Mouse (Mus musculus) adrenal gland, postnatal 25 days (tissue): ENCODE results near the gene Clec2e. TPM values are rescaled to one million over a fixed set of nuclear protein-coding genes. Genes with fewer than 3 reads are reported as not detected.
A peak's percentile ranks its signal among the peaks of the same experiment; 100 is the strongest.
"Not testable (repeated sequence)": the region's sequence is repeated elsewhere in the genome, so short reads cannot be mapped to it uniquely, and the experiment has no call there.

Experiments
- DNase-seq: peaks from one replicate; pipeline ENCODE4 v3.0.0; 2021; ENCODE audit warnings: mixed read lengths
- long read RNA-seq: library from polyadenylated mRNA; stranded (forward); transcript quantifications from one replicate; pipeline ENCODE4 v2.0.0, GENCODE M21; 2021
- total RNA-seq: library from RNA; stranded (reverse); gene quantifications from 2 replicates; pipeline ENCODE4 v1.2.3, GENCODE M21; 2021

Clec2e gene
- not detected in 2 replicates for total RNA-seq
- long read RNA-seq = 0 reads

DNA sequence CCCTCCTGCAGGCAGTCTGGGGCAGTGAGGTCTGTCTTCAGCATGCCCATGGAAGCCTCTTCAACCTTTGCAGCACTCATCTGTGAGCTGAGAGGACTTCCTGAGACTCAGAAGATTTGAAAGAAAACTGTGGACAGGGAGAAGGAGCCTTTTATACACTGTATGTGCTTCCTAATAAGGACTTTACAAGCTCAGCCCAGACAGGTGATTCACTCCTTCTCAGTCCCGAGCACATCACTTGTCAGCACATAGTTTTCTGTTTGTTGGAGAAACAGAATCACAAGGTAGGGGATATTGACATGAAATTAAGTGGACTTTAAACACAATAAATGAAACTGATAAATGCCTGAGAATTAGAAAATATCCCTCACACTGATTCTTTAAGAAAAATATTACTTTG is at the start of gene Clec2e:
Clec2e (minus strand) TSS at position 120 of the 400 bp plus-strand sequence.
- DNase-seq = not testable (repeated sequence)

- DNase-seq = no peak
Measured at GRCm38 (mm10) chr6:129146812-129147211, 46.1 kb upstream of the Clec2e start.

GRCm38 (mm10) chr6:129132604-129133341 is 32.1 kb upstream of the Clec2e start:
- DNase-seq = no peak

DNA sequence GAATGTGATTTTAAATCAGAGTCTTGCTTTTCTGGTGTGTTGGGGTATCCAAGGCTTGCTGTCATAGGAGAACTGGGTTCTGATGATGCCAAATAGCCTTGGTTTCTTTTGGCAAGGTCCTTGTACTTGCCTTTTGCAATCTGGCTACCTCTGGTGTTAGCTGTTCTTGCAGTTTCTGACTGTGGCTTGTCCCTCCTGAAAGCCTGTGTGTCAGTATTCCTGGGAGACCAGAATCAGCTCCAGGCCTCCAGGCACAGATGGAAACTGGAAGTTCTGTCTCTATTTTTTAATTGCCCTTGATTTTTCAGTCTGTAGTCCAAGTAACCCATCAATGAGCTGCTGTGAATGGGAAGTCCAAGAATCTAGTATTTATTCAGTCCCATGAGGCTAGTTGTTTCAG is 26.1 kb upstream of the Clec2e start:
- no peak for DNase-seq

- DNase-seq = not testable (repeated sequence)
Measured at GRCm38 (mm10) chr6:129124531-129124930, 23.8 kb upstream of the Clec2e start.

GRCm38 (mm10) chr6:129116223-129116622 is 15.5 kb upstream of the Clec2e start:
- DNase-seq = no peak

- DNase-seq = not testable (repeated sequence)
Measured at GRCm38 (mm10) chr6:129114237-129114636, 13.5 kb upstream of the Clec2e start.

- DNase-seq = no peak
Measured at GRCm38 (mm10) chr6:129113769-129114168, 13.1 kb upstream of the Clec2e start.

GRCm38 (mm10) chr6:129113030-129113673 is 12.4 kb upstream of the Clec2e start:
- no peak for DNase-seq

GRCm38 (mm10) chr6:129112526-129112925 is 11.8 kb upstream of the Clec2e start:
- DNase-seq = no peak

DNA sequence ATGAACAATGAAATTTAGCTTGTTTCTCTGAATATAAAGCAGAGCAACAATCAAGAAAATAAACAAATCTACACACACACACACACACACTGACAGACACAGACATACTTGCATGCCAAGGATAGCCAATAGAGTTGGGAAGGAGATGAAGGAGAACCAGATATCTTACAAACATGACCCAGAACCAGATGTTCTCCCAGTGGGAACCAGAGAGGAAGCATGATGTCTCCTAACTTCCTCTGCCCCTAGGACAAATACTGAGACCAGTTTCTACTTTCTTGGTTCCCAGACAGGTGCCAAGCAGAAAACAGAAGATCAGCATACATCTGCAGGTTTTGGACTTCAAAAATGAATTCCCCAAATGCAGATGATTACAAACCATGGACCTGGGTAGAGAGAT is 7.2 kb upstream of the Clec2e start:
- no peak for DNase-seq

- no peak for DNase-seq
Measured at GRCm38 (mm10) chr6:129102858-129103555, 2.3 kb upstream of the Clec2e start.

DNA sequence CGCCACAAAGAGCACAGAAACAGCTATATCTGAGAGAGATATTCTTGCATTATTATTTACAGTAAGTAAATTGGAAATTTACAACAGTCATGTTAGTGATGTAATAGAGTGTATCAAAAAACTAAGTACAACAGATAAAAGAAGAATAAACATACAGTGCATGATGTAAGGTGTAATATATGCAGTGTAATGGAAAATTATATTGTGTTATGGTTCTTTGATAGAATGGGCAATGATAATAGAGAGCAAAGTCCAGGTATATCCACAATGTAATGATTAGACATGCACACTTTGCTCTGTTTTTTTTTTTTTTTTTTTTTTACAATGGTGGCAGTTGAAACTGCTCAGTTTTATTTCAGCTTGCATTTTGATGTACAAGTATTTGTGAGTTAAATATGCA is 891 bp upstream of the Clec2e start:
- DNase-seq = no peak

- DNase-seq = peak; percentile 20
Measured at GRCm38 (mm10) chr6:129097929-129098328, 2.8 kb downstream of the Clec2e start.

DNA sequence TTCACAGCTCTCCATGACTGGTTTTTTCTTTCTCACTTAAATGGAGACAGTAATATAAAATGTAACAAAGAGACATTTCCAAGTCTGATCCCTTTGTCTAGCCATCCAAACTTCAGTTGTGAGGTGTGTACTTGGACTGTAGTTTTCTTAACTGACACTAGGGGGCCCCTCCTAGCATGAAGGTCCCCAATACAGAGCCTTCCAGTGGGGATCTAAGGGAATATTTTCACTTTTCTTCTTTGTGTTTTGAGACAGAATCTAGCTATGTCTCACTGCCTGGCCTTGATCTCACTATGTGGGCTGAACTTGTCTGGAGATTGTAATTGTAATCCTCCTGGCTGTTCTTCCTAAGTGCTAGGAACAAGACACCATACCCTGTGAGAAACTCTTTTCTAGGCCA is 5.5 kb downstream of the Clec2e start:
- no peak for DNase-seq

DNA sequence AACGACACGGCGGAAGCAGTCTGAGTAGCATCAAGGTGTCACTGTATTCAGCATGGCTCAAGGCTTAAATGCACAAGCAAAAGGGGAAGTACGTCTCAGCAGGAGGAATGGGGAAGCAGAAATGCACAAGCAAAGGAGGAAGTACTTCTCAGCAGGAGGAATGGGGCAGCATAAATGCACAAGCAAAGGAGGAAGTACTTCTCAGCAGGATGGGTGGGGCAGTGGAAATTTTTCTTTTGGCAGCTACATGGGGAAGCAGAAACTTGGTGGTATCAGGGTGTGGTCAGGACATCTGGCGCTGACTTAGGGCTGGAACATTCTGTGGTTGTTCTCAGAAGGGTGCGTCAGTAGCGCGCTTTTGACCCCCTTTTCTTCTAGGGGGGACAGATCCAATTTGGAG is 12.1 kb downstream of the Clec2e start:
- DNase-seq = not testable (repeated sequence)

DNA sequence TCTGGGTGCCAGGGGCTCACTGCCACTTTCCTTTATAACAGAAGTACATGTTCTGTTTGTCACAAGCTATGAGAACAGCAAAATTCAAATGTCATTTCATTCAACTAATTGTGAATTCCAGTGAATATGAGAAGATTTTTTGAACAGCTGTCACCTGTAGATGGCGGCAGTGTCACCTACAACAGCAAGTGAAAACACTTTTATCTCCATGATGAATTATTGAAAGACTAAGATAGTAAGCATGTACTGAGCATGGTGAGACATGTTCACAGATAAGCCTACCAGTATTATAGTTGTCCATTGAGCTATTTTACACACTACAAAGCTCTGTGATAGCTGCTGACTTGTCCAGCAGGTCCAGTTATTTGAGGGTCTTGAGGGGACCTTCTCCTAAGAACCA is 12.6 kb downstream of the Clec2e start:
- no peak for DNase-seq

- DNase-seq = not testable (repeated sequence)
Measured at GRCm38 (mm10) chr6:129086031-129086430, 14.7 kb downstream of the Clec2e start.

- DNase-seq = no peak
Measured at GRCm38 (mm10) chr6:129085098-129085497, 15.6 kb downstream of the Clec2e start.

DNA sequence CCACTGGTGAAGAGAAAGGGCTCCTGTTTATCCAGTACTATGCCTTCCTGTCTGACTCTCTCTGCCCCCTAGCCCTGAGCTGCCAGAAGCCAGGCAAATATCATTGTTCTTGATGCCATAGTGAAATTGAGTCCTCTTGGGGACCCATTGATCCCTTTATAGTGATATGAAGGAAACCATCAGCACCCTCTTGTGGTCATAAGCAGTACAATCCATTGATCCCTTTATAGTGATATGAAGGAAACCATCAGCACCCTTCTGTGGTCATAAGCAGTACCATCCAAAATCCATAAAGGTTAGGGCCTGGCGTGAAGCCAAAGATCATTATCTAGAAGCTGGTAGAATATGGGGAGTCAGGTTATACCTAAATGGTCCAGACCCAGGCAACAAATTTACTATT is 33.7 kb downstream of the Clec2e start:
- peak; percentile 7 for DNase-seq

DNA sequence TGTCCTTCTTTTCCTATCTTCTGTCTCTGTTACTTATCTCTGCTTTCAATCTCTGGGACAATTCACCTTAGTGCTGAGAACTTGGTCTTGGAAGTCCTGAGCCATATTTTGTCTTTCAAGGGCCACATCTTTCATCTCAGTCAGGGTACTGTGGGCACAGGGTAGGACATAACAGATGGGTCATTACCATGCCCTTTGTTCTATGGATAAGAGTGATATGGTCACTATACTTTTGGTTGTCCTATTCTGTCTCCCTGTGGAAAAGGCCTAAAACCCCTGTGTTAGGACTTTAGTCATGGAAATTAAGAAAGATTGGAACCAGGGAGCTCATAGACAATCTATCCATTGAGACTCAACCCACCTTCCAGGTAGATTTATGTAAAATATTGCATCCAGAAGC is 34.2 kb downstream of the Clec2e start:
- no peak for DNase-seq

- DNase-seq = no peak
Measured at GRCm38 (mm10) chr6:129065857-129066256, 34.9 kb downstream of the Clec2e start.

GRCm38 (mm10) chr6:129065407-129065806 is 35.3 kb downstream of the Clec2e start:
- DNase-seq = no peak
